In genomic region chr5:118691025-118691709, GRCm38 (mm10) we compare ENCODE assay signal across 32 mouse cellular contexts.
DNase-seq lines count a peak whose midpoint lies in the region; ATAC-seq and TF ChIP-seq lines count a peak whose summit lies in the region.
"Had no signal": no experiment of that assay in that cellular context is flagged by ENCODE, and none has a peak within 500 bp of the region (broad histone marks: within the 10 kb centered on the region; RNA-seq: fewer than 3 reads in every experiment).

No protein-coding gene starts in this region.

- peak; percentile 84 for DNase-seq in liver, adult 2 months (ENCODE audit: extremely low read depth, low read depth, low spot score)
- no peak for DNase-seq in liver, postnatal 0 days
- no peak for DNase-seq in urinary bladder, adult 2 months (ENCODE audit: low spot score)
- no peak for DNase-seq in embryo, embryonic 9.5 days (ENCODE audit: extremely low spot score)
- DNase-seq: adrenal gland, adult 2 months; adrenal gland, postnatal 36 days; cerebellum, adult 18-20 months; cerebellum, postnatal 10 days; gastrocnemius, postnatal 25 days; heart, adult 11 months; kidney, adult 9 months; kidney, postnatal 14 days; layer of hippocampus, adult 9-11 months; lung, postnatal 36 days; midbrain, embryonic 14.5 days; right cerebral cortex, postnatal 25 days; spleen, adult 18-20 months; thymus, adult 2 months; thymus, postnatal 36 days had no signal

- no peak overlapping the region for H3K27ac ChIP-seq in liver, adult 2 months (replicated peaks; ENCODE audit: insufficient read depth, low read depth, low read length)
- no peak overlapping the region for H3K27ac ChIP-seq in liver, postnatal 0 days (ENCODE audit: low read depth)
- H3K27ac ChIP-seq in ES-Bruce4 (ENCODE audit: insufficient read depth, low read length): no peak overlapping the region
- peak overlapping the region; percentile 48 for H3K27ac ChIP-seq in intestine, embryonic 15.5 days
- H3K27ac ChIP-seq in small intestine, adult 2 months (ENCODE audit: insufficient read depth, low read depth, low read length): peak overlapping the region; percentile 81; the same call in 1 of the 2 replicates
- H3K27ac ChIP-seq: forebrain, embryonic 12.5 days; heart, embryonic 10.5 days; heart, embryonic 15.5 days; limb, embryonic 12.5 days; liver, embryonic 15.5 days; lung, embryonic 15.5 days had no signal

- TF ChIP-seq CTCF in liver, adult 2 months (IDR thresholded peaks at IDR 0.05; ENCODE audit: low read depth, low read length): no peak
- no peak for TF ChIP-seq CTCF in liver, postnatal 0 days (IDR thresholded peaks at IDR 0.05; ENCODE audit: low read depth)
- TF ChIP-seq CTCF in ES-Bruce4 (IDR thresholded peaks at IDR 0.05; ENCODE audit: low read depth, low read length): no peak
- TF ChIP-seq CTCF in small intestine, adult 2 months (IDR thresholded peaks at IDR 0.05; ENCODE audit: extremely low read depth, insufficient read length, insufficient replicate concordance, low read depth, low read length): no peak

- no peaks in the 10 kb centered on the region for H3K9me3 ChIP-seq in liver, postnatal 0 days (ENCODE audit: low read length)
- H3K9me3 ChIP-seq in ES-Bruce4 (replicated peaks; ENCODE audit: control insufficient read depth, insufficient read depth, low read length, poor library complexity, severe bottlenecking): no peaks in the 10 kb centered on the region
- no peaks in the 10 kb centered on the region for H3K9me3 ChIP-seq in intestine, embryonic 15.5 days
- H3K9me3 ChIP-seq: forebrain, embryonic 12.5 days; heart, embryonic 10.5 days; heart, embryonic 15.5 days; limb, embryonic 12.5 days; liver, embryonic 15.5 days; lung, embryonic 15.5 days; megakaryocyte, embryonic 14.5 days had no signal

- ATAC-seq in liver, postnatal 0 days: no peak
- peak; percentile 81 for ATAC-seq in intestine, embryonic 15.5 days
- ATAC-seq: activated CD4-positive, CD25-positive, alpha-beta regulatory T cell, adult 4 months; hindbrain, embryonic 16.5 days had no signal

- H3K36me3 ChIP-seq in liver, adult 2 months (ENCODE audit: control insufficient read depth, insufficient read depth, low read length): no peaks in the 10 kb centered on the region
- H3K36me3 ChIP-seq in liver, postnatal 0 days (replicated peaks; ENCODE audit: insufficient read depth, low read length): 0 out of 2 replicates have a peak, but pooled peaks cover 5% of the 10 kb centered on the region
- H3K36me3 ChIP-seq in ES-Bruce4 (ENCODE audit: control insufficient read depth, insufficient read depth, low read length, poor library complexity, severe bottlenecking): no peaks in the 10 kb centered on the region
- H3K36me3 ChIP-seq in intestine, embryonic 15.5 days: no peaks in the 10 kb centered on the region
- no peaks in the 10 kb centered on the region for H3K36me3 ChIP-seq in small intestine, adult 2 months (ENCODE audit: control insufficient read depth, insufficient read depth, low read length)
- H3K36me3 ChIP-seq: forebrain, embryonic 12.5 days; heart, embryonic 10.5 days; heart, embryonic 15.5 days; limb, embryonic 12.5 days; liver, embryonic 15.5 days; lung, embryonic 15.5 days had no signal

- 60% methylated on average over 10 of the region's 10 CpGs for WGBS in liver, adult 2 months
- WGBS in liver, postnatal 0 days (ENCODE audit: insufficient replicate concordance): 68% methylated on average over 10 of the region's 10 CpGs
- 68% methylated on average over 10 of the region's 10 CpGs for WGBS in intestine, embryonic 15.5 days
- WGBS in small intestine, adult 2 months: 38% methylated on average over 10 of the region's 10 CpGs

- H3K27me3 ChIP-seq in liver, adult 2 months (ENCODE audit: control insufficient read depth, insufficient read depth, low read length): no peaks in the 10 kb centered on the region
- no peaks in the 10 kb centered on the region for H3K27me3 ChIP-seq in liver, postnatal 0 days (ENCODE audit: insufficient read depth, low read length)
- H3K27me3 ChIP-seq in ES-Bruce4 (ENCODE audit: control insufficient read depth, insufficient read depth, low read length, poor library complexity, severe bottlenecking): no peaks in the 10 kb centered on the region
- H3K27me3 ChIP-seq in intestine, embryonic 15.5 days (replicated peaks): no peaks in the 10 kb centered on the region
- H3K27me3 ChIP-seq in small intestine, adult 2 months (ENCODE audit: control insufficient read depth, insufficient read depth, low read length): no peaks in the 10 kb centered on the region
- H3K27me3 ChIP-seq: forebrain, embryonic 12.5 days; heart, embryonic 15.5 days; limb, embryonic 12.5 days; liver, embryonic 15.5 days; megakaryocyte, embryonic 14.5 days had no signal

- H3K4me3 ChIP-seq in liver, adult 2 months (ENCODE audit: insufficient read depth, low read depth, low read length): no peak overlapping the region
- no peak overlapping the region for H3K4me3 ChIP-seq in liver, postnatal 0 days (ENCODE audit: low read depth, low read length)
- H3K4me3 ChIP-seq in ES-Bruce4 (ENCODE audit: low read depth, low read length): no peak overlapping the region
- H3K4me3 ChIP-seq in intestine, embryonic 15.5 days (replicated peaks): 0 out of 2 replicates have a peak overlapping the region, but pooled peaks have one; percentile 8
- peak overlapping the region; percentile 29; the same call in 1 of the 2 replicates for H3K4me3 ChIP-seq in small intestine, adult 2 months (ENCODE audit: low read depth, low read length)
- H3K4me3 ChIP-seq: erythroblast, embryonic 14.5 days; forebrain, embryonic 12.5 days; heart, embryonic 10.5 days; heart, embryonic 15.5 days; limb, embryonic 12.5 days; liver, embryonic 15.5 days; lung, embryonic 15.5 days; megakaryocyte, embryonic 14.5 days had no signal

- no peak overlapping the region for H3K9ac ChIP-seq in liver, adult 2 months (ENCODE audit: low read depth, low read length)
- H3K9ac ChIP-seq in liver, postnatal 0 days (replicated peaks): no peak overlapping the region
- H3K9ac ChIP-seq in ES-Bruce4 (ENCODE audit: low read depth, poor library complexity, severe bottlenecking): no peak overlapping the region
- no peak overlapping the region for H3K9ac ChIP-seq in intestine, embryonic 15.5 days
- H3K9ac ChIP-seq: forebrain, embryonic 12.5 days; heart, embryonic 15.5 days; limb, embryonic 12.5 days; liver, embryonic 15.5 days; lung, embryonic 15.5 days had no signal

- H3K4me1 ChIP-seq in liver, adult 2 months (ENCODE audit: control insufficient read depth, insufficient read depth, low read length): peaks cover 38% of the 10 kb centered on the region
- H3K4me1 ChIP-seq in liver, postnatal 0 days (ENCODE audit: insufficient read depth): peaks cover 21% of the 10 kb centered on the region
- H3K4me1 ChIP-seq in ES-Bruce4 (ENCODE audit: control insufficient read depth, insufficient read depth, low read length): peaks cover 4% of the 10 kb centered on the region
- peaks cover 20% of the 10 kb centered on the region for H3K4me1 ChIP-seq in intestine, embryonic 15.5 days (replicated peaks)
- H3K4me1 ChIP-seq in small intestine, adult 2 months (ENCODE audit: control insufficient read depth, insufficient read depth, insufficient read length, low read length): peaks cover 50% of the 10 kb centered on the region

- no peak for TF ChIP-seq EP300 in liver, postnatal 0 days (IDR thresholded peaks at IDR 0.05; ENCODE audit: low read depth)
- TF ChIP-seq EP300 in ES-Bruce4 (IDR thresholded peaks at IDR 0.05; ENCODE audit: insufficient read depth, low read depth, low read length): peak; percentile 54; the same call in 1 of the 2 replicates

- TF ChIP-seq POLR2A in liver, adult 2 months (IDR thresholded peaks at IDR 0.05; ENCODE audit: extremely low read depth, insufficient read depth, low read length): no peak
- TF ChIP-seq POLR2A in ES-Bruce4 (IDR thresholded peaks at IDR 0.05; ENCODE audit: insufficient read depth, low read length): no peak
- TF ChIP-seq POLR2A in small intestine, adult 2 months (IDR thresholded peaks at IDR 0.05; ENCODE audit: low read depth, low read length): no peak

- H3K4me2 ChIP-seq in liver, postnatal 0 days (ENCODE audit: low read depth, low read length): no peak overlapping the region
- peak overlapping the region; percentile 45 for H3K4me2 ChIP-seq in intestine, embryonic 15.5 days (replicated peaks)
- H3K4me2 ChIP-seq: forebrain, embryonic 12.5 days; heart, embryonic 15.5 days; limb, embryonic 12.5 days; liver, embryonic 15.5 days; lung, embryonic 15.5 days had no signal

- peaks cover 14% of the 10 kb centered on the region; the same call in 1 of the 2 replicates for H3K79me2 ChIP-seq in liver, adult 2 months (ENCODE audit: control insufficient read depth, insufficient read depth, low read length)

Comparison
In these comparisons a context has a peak if more than half of its experiments do, and no peak if none do; other contexts are left out.
1. H3K27ac ChIP-seq: peak in intestine, embryonic 15.5 days (single experiment) and small intestine, adult 2 months (single experiment); none in liver, adult 2 months (single experiment), liver, postnatal 0 days (single experiment) and ES-Bruce4 (single experiment).
2. H3K4me3 ChIP-seq: peak in intestine, embryonic 15.5 days (single experiment) and small intestine, adult 2 months (single experiment); none in liver, adult 2 months (single experiment), liver, postnatal 0 days (single experiment) and ES-Bruce4 (single experiment).